Mouse (Mus musculus) left cerebral cortex, postnatal 36 days (tissue): ENCODE measurements around the gene Trp53rkb. TPM values are rescaled to one million over a fixed set of nuclear protein-coding genes. Genes with fewer than 3 reads are reported as not detected.

Experiments
- DNase-seq, 2 experiments: peaks; one replicate each; pipeline ENCODE4 v3.0.0; 2021 to 2022; ENCODE audit warnings: low spot score in 2 of 2, mixed read lengths in 1 of 2
- intact Hi-C: fragments of 180-260 bp; cut with DNase I; formaldehyde crosslinking; loops from one replicate; pipeline ENCODE4 v1.15.1; 2025
- total RNA-seq, 2 experiments: library from RNA; stranded (reverse); gene quantifications; 2 replicates each; pipeline ENCODE4 v1.2.3; 2021

Gene Trp53rkb
- total RNA-seq, 2 experiments from 2014 or later, result 5.7 to 6.5 TPM

- intact Hi-C loops, result no loop called here
Measured at GRCm38 (mm10) chr2:166824998-166825397, 32.7 kb downstream of the Trp53rkb start.

GRCm38 (mm10) chr2:166826491-166827224, 34.3 kb downstream of the Trp53rkb start:
- DNase-seq, result no peak
- intact Hi-C loops, result no loop called here

More at GRCm38 (mm10) chr2:166824998-166825397, 32.7 kb downstream of the Trp53rkb start:
- DNase-seq, result no peak

- intact Hi-C loops, result no loop called here
- peak; percentile 55 to 58 for DNase-seq
Measured at GRCm38 (mm10) chr2:166828306-166828705, 36.0 kb downstream of the Trp53rkb start.

- intact Hi-C loops, result no loop called here
- no peak for DNase-seq
Measured at GRCm38 (mm10) chr2:166830350-166830749, 38.0 kb downstream of the Trp53rkb start.

GRCm38 (mm10) chr2:166834091-166834490, 41.8 kb downstream of the Trp53rkb start:
- intact Hi-C loops, result no loop called here
- no peak for DNase-seq

GRCm38 (mm10) chr2:166834796-166835195, 42.5 kb downstream of the Trp53rkb start:
- intact Hi-C loops, result no loop called here
- DNase-seq, result peak in 1 of 2 experiments; percentile 26

GRCm38 (mm10) chr2:166835581-166835980, 43.2 kb downstream of the Trp53rkb start:
- no peak for DNase-seq
- intact Hi-C loops, result no loop called here

- DNase-seq, result no peak
- intact Hi-C loops, result loop anchor here (10.0 kb wide), 1 partner anchor 247 kb away; no protein-coding TSS in a partner anchor
Measured at GRCm38 (mm10) chr2:166841813-166842212, 49.5 kb downstream of the Trp53rkb start.

Other genes starting within 250 kb of the Trp53rkb start
- 100 to 1,000 TPM; 104 to 114 TPM for gene Prex1, start 78.7 kb upstream of the Trp53rkb start, total RNA-seq
- gene Arfgef2, start 13.1 kb downstream of the Trp53rkb start, total RNA-seq, result 10 to 100 TPM; 59.0 to 59.3 TPM
- gene Cse1l, start 113.5 kb downstream of the Trp53rkb start, total RNA-seq, result 10 to 100 TPM; 51.4 to 54.9 TPM
- gene Stau1, start 203.8 kb downstream of the Trp53rkb start, total RNA-seq, result 10 to 100 TPM; 62.9 to 70.6 TPM
- gene Ddx27, start 222.7 kb downstream of the Trp53rkb start, total RNA-seq, result 10 to 100 TPM; 26.0 to 39.1 TPM